Mouse (Mus musculus) intestine, postnatal 0 days (tissue): ENCODE results near the gene Gtf3c5. TPM values are rescaled to one million over a fixed set of nuclear protein-coding genes. Genes with fewer than 3 reads are reported as not detected.

ENCODE experiments used
- ATAC-seq: fragments of 200-750 bp; cut with Nextera tagmentation; 2 replicates; pipeline ENCODE4 v1.8.0; 2017; ENCODE audit warnings: mild to moderate bottlenecking, moderate TSS enrichment, moderate library complexity
- H3K27ac ChIP-seq: fragments of 300-500 bp; sonication (generic); 2 replicates; pipeline ENCODE4 v1.5.1; 2014; ENCODE audit warnings: mild to moderate bottlenecking, low read depth, low read length, moderate library complexity
- H3K27me3 ChIP-seq: fragments of 300-500 bp; sonication (generic); replicated peaks from 2 replicates; pipeline ENCODE4 v1.6.1; 2014; ENCODE audit warnings: low read length, mixed read lengths; ENCODE audit not compliant: control insufficient read depth, insufficient read depth
- H3K36me3 ChIP-seq: fragments of 300-500 bp; sonication (generic); 2 replicates; pipeline ENCODE4 v1.6.1; 2014; ENCODE audit warnings: mild to moderate bottlenecking, moderate library complexity; ENCODE audit not compliant: control insufficient read depth, insufficient read depth
- H3K4me1 ChIP-seq: fragments of 300-500 bp; sonication (generic); replicated peaks from 2 replicates; pipeline ENCODE4 v1.6.1; 2014; ENCODE audit warnings: antibody characterized with exemption, low read length, mixed read lengths; ENCODE audit not compliant: control insufficient read depth, insufficient read depth
- H3K4me2 ChIP-seq: fragments of 300-500 bp; sonication (generic); replicated peaks from 2 replicates; pipeline ENCODE4 v1.6.1; 2014; ENCODE audit warnings: low read depth, mild to moderate bottlenecking, moderate library complexity
- H3K4me3 ChIP-seq: fragments of 300-500 bp; sonication (generic); 2 replicates; pipeline ENCODE4 v1.5.1; 2014; ENCODE audit warnings: low read depth, low read length
- H3K9ac ChIP-seq: fragments of 300-500 bp; sonication (generic); 2 replicates; pipeline ENCODE4 v1.6.1; 2014; ENCODE audit warnings: mild to moderate bottlenecking, low read depth, low read length
- H3K9me3 ChIP-seq: fragments of 300-500 bp; sonication (generic); 2 replicates; pipeline ENCODE4 v1.6.1; 2016; ENCODE audit warnings: mixed run types; ENCODE audit not compliant: control insufficient read depth
- CTCF ChIP-seq: sonication (generic); IDR thresholded peaks from 2 replicates; pipeline ENCODE4 v1.5.1; 2016; ENCODE audit warnings: low read depth, mild to moderate bottlenecking, control low read depth, antibody characterized with exemption, moderate library complexity
- WGBS: fragments of 180-500 bp; shearing (Covaris S2); extraction: QIAGEN DNeasy Blood & Tissue Kit; methylation state at CpG from one replicate; pipeline ENCODE4 v1.1.7; 2014; 5-methylcytosine and 5-hydroxymethylcytosine counted together
- polyA plus RNA-seq: library from polyadenylated mRNA; unstranded; fragments of >200 nt; fragmentation: Nextera tagmentation; extraction: Ambion mirVana; gene quantifications from 2 replicates; pipeline ENCODE4 v1.2.1, GENCODE M21; 2015

Gtf3c5 gene
- polyA plus RNA-seq, 1 experiment from 2014 or later, result 8.4 TPM

DNA sequence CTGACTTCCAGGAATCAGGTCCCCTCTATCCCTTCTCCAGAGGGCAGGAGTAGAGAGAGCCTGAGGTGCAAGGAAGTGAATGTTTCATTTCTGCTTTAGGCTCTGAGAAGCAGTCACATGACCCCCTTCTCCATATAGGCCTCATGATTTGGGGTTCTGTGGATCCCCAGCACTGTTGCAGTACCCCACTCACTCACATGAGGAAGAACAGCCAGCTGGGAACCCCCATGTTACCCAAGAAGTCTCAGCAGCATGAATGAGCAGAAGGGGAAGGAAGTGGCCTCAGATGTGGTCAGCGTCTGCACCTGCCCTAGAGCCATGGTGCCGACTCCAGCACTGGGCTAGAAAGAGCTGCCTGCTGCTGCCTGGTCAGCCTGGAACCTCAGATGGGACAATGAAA is 43.6 kb downstream of the Gtf3c5 start:
- H3K9me3 ChIP-seq, result no peaks in the 10 kb centered on the region
- no peak overlapping the region for H3K4me2 ChIP-seq
- no peak for TF ChIP-seq CTCF
- 0 out of 2 replicates have a peak, but pooled peaks cover 23% of the 10 kb centered on the region for H3K4me1 ChIP-seq
- H3K4me3 ChIP-seq, result no peak overlapping the region
- no peaks in the 10 kb centered on the region for H3K27me3 ChIP-seq
- H3K27ac ChIP-seq, result peak overlapping the region; percentile 21; the same call in 1 of the 2 replicates
- H3K9ac ChIP-seq, result no peak overlapping the region
- 77% methylated on average over 2 of the region's 2 CpGs for WGBS
- no peak for ATAC-seq
- H3K36me3 ChIP-seq, result peaks cover 38% of the 10 kb centered on the region

GRCm38 (mm10) chr2:28539206-28539605 is 44.3 kb downstream of the Gtf3c5 start:
- H3K9ac ChIP-seq, result no peak overlapping the region
- peak overlapping the region; percentile 54; the same call in 1 of the 2 replicates for H3K27ac ChIP-seq

GRCm38 (mm10) chr2:28538817-28539128 is 44.8 kb downstream of the Gtf3c5 start:
- no peaks in the 10 kb centered on the region for H3K9me3 ChIP-seq
- 0 out of 2 replicates have a peak overlapping the region, but pooled peaks have one; percentile 9 for H3K4me2 ChIP-seq
- peak overlapping the region; percentile 54; the same call in 1 of the 2 replicates for H3K27ac ChIP-seq
- 0 out of 2 replicates have a peak, but pooled peaks have one; percentile 2 for ATAC-seq
- H3K4me1 ChIP-seq, result peaks cover 23% of the 10 kb centered on the region; the same call in 1 of the 2 replicates
- H3K4me3 ChIP-seq, result no peak overlapping the region
- H3K27me3 ChIP-seq, result no peaks in the 10 kb centered on the region
- H3K9ac ChIP-seq, result no peak overlapping the region
- TF ChIP-seq CTCF, result no peak
- 100% methylated on average over 1 of the region's 1 CpGs for WGBS
- H3K36me3 ChIP-seq, result peaks cover 27% of the 10 kb centered on the region

More at GRCm38 (mm10) chr2:28539206-28539605, 44.3 kb downstream of the Gtf3c5 start:
- 57% methylated on average over 7 of the region's 7 CpGs for WGBS
- H3K9me3 ChIP-seq, result no peaks in the 10 kb centered on the region
- peak; percentile 29; the same call in 1 of the 2 replicates for ATAC-seq
- H3K36me3 ChIP-seq, result peaks cover 31% of the 10 kb centered on the region
- no peaks in the 10 kb centered on the region for H3K27me3 ChIP-seq
- no peak for TF ChIP-seq CTCF
- 0 out of 2 replicates have a peak overlapping the region, but pooled peaks have one; percentile 9 for H3K4me2 ChIP-seq
- peaks cover 23% of the 10 kb centered on the region; the same call in 1 of the 2 replicates for H3K4me1 ChIP-seq
- H3K4me3 ChIP-seq, result no peak overlapping the region

- no peaks in the 10 kb centered on the region for H3K9me3 ChIP-seq
- H3K4me2 ChIP-seq, result no peak overlapping the region
- TF ChIP-seq CTCF, result no peak
- no peak overlapping the region for H3K9ac ChIP-seq
- H3K27ac ChIP-seq, result peak overlapping the region; percentile 50
- H3K4me1 ChIP-seq, result peaks cover 26% of the 10 kb centered on the region; the same call in 1 of the 2 replicates
- peak; percentile 37; the same call in 1 of the 2 replicates for ATAC-seq
- H3K27me3 ChIP-seq, result no peaks in the 10 kb centered on the region
- WGBS, result 52% methylated on average over 8 of the region's 8 CpGs
- no peak overlapping the region for H3K4me3 ChIP-seq
- H3K36me3 ChIP-seq, result peaks cover 21% of the 10 kb centered on the region
These were observed 45.3 kb downstream of the Gtf3c5 start for GRCm38 (mm10) chr2:28537995-28538816.

DNA sequence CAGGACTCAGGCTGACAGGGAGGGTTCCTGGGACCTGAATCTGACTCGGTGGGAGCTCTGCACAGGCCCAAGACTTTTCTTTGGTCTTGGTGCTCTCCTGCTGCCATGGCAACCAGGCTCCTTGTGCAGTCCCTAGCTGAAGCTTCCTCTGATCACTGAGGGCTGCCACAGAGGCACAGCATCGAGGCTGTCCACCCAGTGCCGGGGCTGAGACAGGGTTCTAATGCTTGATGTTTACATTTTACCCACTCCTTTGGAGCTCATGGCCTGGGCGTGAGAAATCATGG is 46.0 kb downstream of the Gtf3c5 start:
- Histone ChIP-seq H3K4me2 (no peak overlapping the region), H3K9ac (no peak overlapping the region), H3K27ac (peak overlapping the region; percentile 50; the same call in 1 of the 2 replicates), H3K4me3 (no peak overlapping the region), H3K9me3 (no peaks in the 10 kb centered on the region), H3K27me3 (no peaks in the 10 kb centered on the region), H3K4me1 (peaks cover 28% of the 10 kb centered on the region; the same call in 1 of the 2 replicates), H3K36me3 (peaks cover 17% of the 10 kb centered on the region)
- 39% methylated on average over 4 of the region's 4 CpGs for WGBS
- no peak for TF ChIP-seq CTCF
- no peak for ATAC-seq

GRCm38 (mm10) chr2:28536766-28537633 is 46.6 kb downstream of the Gtf3c5 start:
- Histone ChIP-seq H3K9ac (no peak overlapping the region), H3K4me1 (peaks cover 29% of the 10 kb centered on the region; the same call in 1 of the 2 replicates)
- WGBS, result 60% methylated on average over 11 of the region's 11 CpGs

More at GRCm38 (mm10) chr2:28536766-28537633, 46.6 kb downstream of the Gtf3c5 start:
- peaks cover 12% of the 10 kb centered on the region; the same call in 1 of the 2 replicates for H3K36me3 ChIP-seq
- no peaks in the 10 kb centered on the region for H3K27me3 ChIP-seq
- TF ChIP-seq CTCF, result no peak
- no peaks in the 10 kb centered on the region for H3K9me3 ChIP-seq
- H3K4me3 ChIP-seq, result no peak overlapping the region
- H3K4me2 ChIP-seq, result no peak overlapping the region
- ATAC-seq, result peak; percentile 34
- H3K27ac ChIP-seq, result no peak overlapping the region; the same call in 1 of the 2 replicates
